Mouse (Mus musculus): Measurements from ENCODE around the gene Mefv. TPM values are rescaled to one million over a fixed set of nuclear protein-coding genes. Genes with fewer than 3 reads are reported as not detected.
"Not testable (repeated sequence)": the region's sequence is repeated elsewhere in the genome, so short reads cannot be mapped to it uniquely, and the experiment has no call there.

Gene Mefv
- polyA plus RNA-seq, 1 experiment from 2014 or later: 0.18 TPM

DNA sequence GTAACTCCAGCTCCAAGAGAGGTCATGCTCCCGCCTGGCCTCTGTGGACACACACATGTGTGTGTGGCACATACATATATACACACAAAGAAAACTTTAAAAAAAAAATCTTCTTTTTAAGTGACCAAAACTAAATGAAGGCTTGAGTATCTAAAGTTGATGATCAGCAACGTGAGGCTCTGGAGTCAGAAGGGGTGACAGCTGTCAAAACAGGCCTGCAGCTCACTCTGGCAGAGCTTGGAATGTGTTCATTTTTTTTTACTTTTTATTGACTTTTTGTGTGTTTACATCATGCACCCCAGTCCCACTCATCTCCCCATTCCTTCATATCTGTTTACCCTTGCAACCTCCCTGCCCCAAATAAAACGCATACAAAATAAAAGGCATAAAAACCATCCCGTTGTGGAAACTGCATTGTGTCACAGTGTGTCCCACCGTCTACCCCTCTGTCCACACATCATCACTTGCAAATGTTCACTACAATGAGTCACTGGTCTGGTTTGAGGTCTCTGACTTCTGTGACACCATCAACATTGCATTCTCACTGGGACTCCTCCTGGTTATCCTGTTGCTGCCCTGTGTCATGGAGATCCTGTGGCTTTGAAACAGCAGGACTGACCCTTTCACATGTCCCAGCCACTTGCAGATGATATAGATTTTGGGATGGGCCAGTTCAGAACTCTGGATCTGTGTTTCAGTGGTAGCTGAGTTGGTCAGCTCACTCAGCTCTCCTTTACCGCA is 10.3 kb upstream of the Mefv start:
- Histone ChIP-seq H3K4me1 (ENCODE audit: control insufficient read depth, insufficient read depth, low read length) (no peaks in the 10 kb centered on the region), H3K9ac (ENCODE audit: low read length) (no peak overlapping the region), H3K27me3 (ENCODE audit: control insufficient read depth, insufficient read depth, low read length) (no peaks in the 10 kb centered on the region), H3K4me2 (ENCODE audit: low read depth, low read length) (no peak overlapping the region), H3K9me3 (replicated peaks; ENCODE audit: control insufficient read depth, low read length) (no peaks in the 10 kb centered on the region), H3K4me3 (replicated peaks; ENCODE audit: low read length) (no peak overlapping the region), H3K27ac (ENCODE audit: low read length) (no peak overlapping the region), H3K36me3 (ENCODE audit: control insufficient read depth, insufficient read depth, low read length) (no peaks in the 10 kb centered on the region)
- no peak for ATAC-seq (ENCODE audit: insufficient read depth, low FRiP score)
- 78% methylated on average over 6 of the region's 6 CpGs for WGBS

DNA sequence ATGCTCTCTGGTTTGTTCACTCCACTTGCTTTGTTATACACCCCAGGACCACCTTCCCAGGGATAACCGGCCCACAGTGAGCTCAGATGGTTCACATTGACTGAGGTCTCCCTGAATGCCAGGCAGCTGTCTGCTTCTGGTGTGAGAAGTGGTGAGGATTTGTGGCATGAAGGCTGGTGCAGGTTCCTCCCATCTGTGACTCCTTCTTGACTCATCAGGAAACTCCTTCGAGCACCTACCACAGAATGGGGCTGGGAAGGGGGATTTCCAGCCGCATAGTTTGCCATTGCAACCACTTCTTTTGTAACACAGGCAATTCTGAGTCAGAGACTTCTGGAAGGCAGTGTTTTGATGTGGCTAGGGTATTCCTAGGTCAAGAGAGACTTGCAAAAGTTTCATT is 5.3 kb upstream of the Mefv start:
- Histone ChIP-seq H3K9me3 (replicated peaks; ENCODE audit: control insufficient read depth, low read length) (no peaks in the 10 kb centered on the region), H3K27me3 (ENCODE audit: control insufficient read depth, insufficient read depth, low read length) (no peaks in the 10 kb centered on the region), H3K36me3 (ENCODE audit: control insufficient read depth, insufficient read depth, low read length) (no peaks in the 10 kb centered on the region), H3K4me2 (ENCODE audit: low read depth, low read length) (no peak overlapping the region), H3K4me3 (replicated peaks; ENCODE audit: low read length) (no peak overlapping the region), H3K27ac (ENCODE audit: low read length) (no peak overlapping the region), H3K9ac (ENCODE audit: low read length) (no peak overlapping the region), H3K4me1 (ENCODE audit: control insufficient read depth, insufficient read depth, low read length) (no peaks in the 10 kb centered on the region)
- WGBS: 68% methylated on average over 3 of the region's 3 CpGs
- ATAC-seq (ENCODE audit: insufficient read depth, low FRiP score): no peak

DNA sequence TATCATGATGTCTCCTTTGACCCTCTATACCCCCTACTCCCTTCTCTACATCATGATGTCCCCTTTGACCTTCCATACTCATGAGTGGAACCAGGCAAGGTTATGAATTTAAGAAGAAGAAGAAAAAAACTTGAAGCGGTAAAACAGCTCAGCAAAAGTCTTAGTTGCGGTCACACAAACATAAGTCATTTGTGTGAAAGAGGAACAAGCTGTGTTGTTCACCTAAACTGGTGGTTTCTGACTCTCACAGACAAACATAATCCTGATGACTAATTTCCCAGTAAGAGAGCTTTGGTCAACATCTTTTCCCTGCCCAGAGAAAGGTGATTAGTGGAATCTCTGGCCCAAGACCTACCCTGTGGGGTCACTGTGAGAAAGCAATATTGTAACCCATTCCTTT is 3.2 kb downstream of the Mefv start:
- Histone ChIP-seq H3K4me3 (replicated peaks; ENCODE audit: low read length) (no peak overlapping the region), H3K9me3 (replicated peaks; ENCODE audit: control insufficient read depth, low read length) (no peaks in the 10 kb centered on the region), H3K9ac (ENCODE audit: low read length) (no peak overlapping the region), H3K36me3 (ENCODE audit: control insufficient read depth, insufficient read depth, low read length) (no peaks in the 10 kb centered on the region), H3K27ac (ENCODE audit: low read length) (no peak overlapping the region), H3K4me2 (ENCODE audit: low read depth, low read length) (no peak overlapping the region), H3K4me1 (ENCODE audit: control insufficient read depth, insufficient read depth, low read length) (no peaks in the 10 kb centered on the region), H3K27me3 (ENCODE audit: control insufficient read depth, insufficient read depth, low read length) (no peaks in the 10 kb centered on the region)
- 86% methylated on average over 2 of the region's 2 CpGs for WGBS
- no peak for ATAC-seq (ENCODE audit: insufficient read depth, low FRiP score)

DNA sequence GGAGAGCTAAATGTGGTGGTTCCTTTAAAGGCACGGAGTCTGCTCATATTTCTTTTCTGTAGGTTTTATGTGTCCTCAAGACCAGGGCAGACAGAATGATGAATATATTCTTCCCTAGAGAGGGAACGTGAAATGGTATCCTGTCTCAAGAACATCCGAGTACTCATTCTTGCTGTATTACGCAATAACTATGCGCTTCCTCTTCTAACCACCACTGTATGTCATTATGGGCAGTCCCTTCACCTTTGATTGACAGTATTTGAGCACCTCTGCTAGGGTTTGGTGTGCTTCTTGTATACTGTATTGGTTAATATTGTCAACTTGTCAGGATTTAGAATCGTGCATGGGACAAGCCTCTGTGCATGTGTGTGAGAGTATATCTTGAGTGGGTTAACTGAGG is 11.2 kb downstream of the Mefv start:
- 72% methylated on average over 6 of the region's 6 CpGs for WGBS
- no peak overlapping the region for H3K9ac ChIP-seq (ENCODE audit: low read length)
- no peaks in the 10 kb centered on the region for H3K27me3 ChIP-seq (ENCODE audit: control insufficient read depth, insufficient read depth, low read length)
- H3K36me3 ChIP-seq (ENCODE audit: control insufficient read depth, insufficient read depth, low read length): no peaks in the 10 kb centered on the region
- H3K4me3 ChIP-seq (replicated peaks; ENCODE audit: low read length): no peak overlapping the region
- H3K27ac ChIP-seq (ENCODE audit: low read length): no peak overlapping the region
- no peaks in the 10 kb centered on the region for H3K9me3 ChIP-seq (replicated peaks; ENCODE audit: control insufficient read depth, low read length)
- no peaks in the 10 kb centered on the region for H3K4me1 ChIP-seq (ENCODE audit: control insufficient read depth, insufficient read depth, low read length)
- no peak for ATAC-seq (ENCODE audit: insufficient read depth, low FRiP score)
- H3K4me2 ChIP-seq (ENCODE audit: low read depth, low read length): no peak overlapping the region

DNA sequence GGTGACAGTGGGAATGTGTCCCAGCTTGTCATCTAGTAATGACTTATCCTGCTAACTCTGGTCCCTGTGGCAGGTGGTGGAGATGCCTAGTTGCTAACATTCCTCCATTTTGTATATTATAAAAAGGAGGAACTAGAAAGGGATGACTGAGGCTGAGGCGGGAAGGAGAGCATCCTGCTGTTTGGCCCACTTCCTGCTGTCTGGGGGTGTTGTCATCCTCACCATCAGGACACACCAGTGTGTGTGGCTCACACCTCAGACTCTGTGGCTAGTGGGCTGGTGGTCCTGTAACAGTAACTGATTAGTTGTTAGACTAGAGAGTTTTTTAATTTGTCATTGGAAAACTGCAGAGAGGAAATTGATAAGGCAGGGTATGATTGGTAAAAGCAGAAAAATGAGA is 17.0 kb downstream of the Mefv start:
- no peaks in the 10 kb centered on the region for H3K9me3 ChIP-seq (replicated peaks; ENCODE audit: control insufficient read depth, low read length)
- no peak overlapping the region for H3K4me2 ChIP-seq (ENCODE audit: low read depth, low read length)
- no peak for ATAC-seq (ENCODE audit: insufficient read depth, low FRiP score)
- H3K27me3 ChIP-seq (ENCODE audit: control insufficient read depth, insufficient read depth, low read length): no peaks in the 10 kb centered on the region
- H3K9ac ChIP-seq (ENCODE audit: low read length): no peak overlapping the region
- no peaks in the 10 kb centered on the region for H3K4me1 ChIP-seq (ENCODE audit: control insufficient read depth, insufficient read depth, low read length)
- H3K36me3 ChIP-seq (ENCODE audit: control insufficient read depth, insufficient read depth, low read length): no peaks in the 10 kb centered on the region
- WGBS: 85% methylated on average over 1 of the region's 1 CpGs
- no peak overlapping the region for H3K4me3 ChIP-seq (replicated peaks; ENCODE audit: low read length)
- H3K27ac ChIP-seq (ENCODE audit: low read length): no peak overlapping the region

DNA sequence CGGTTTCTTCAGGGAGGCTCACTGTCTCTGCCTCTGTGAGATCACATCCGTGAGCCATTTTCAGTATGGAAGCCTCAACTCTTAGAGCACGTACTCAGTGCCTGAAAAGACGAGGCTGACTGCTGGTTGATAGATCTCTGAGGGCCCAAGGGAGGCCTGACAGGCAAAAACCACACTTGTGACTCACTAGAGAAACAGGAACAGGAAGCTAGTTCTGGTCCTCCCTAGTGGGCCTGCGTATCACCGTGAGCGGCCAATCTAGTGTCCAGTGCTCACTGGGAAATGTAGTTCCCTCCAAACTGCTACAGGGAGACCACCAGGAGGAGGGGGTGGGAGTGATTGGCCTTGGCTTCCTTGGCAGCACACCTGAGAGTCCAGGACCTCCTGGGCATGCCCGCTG is 18.6 kb downstream of the Mefv start:
- Histone ChIP-seq H3K4me3 (replicated peaks; ENCODE audit: low read length) (no peak overlapping the region), H3K4me1 (ENCODE audit: control insufficient read depth, insufficient read depth, low read length) (no peaks in the 10 kb centered on the region)
- WGBS: 78% methylated on average over 8 of the region's 8 CpGs

DNA sequence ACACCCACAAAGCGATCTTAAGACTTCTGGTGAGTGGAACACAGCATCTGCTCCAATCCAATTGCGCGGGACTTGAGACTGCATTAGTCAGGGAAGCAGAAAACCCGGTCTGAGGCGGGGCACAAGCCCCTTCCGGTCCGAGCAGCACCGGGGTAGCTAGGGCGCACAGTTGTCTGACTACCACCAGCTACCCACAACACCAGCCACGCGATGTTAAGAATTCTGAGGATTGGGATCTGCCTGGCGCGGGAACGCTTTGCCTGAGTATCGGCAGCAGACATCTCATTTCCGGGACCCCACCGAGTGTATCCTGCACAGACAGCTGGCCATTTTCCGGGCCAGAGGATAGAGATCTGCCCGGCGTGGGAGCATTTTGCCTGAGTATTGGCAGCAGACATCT is 28.3 kb downstream of the Mefv start:
- 47% methylated on average over 20 of the region's 20 CpGs for WGBS
- H3K4me2 ChIP-seq (ENCODE audit: low read depth, low read length); H3K9ac ChIP-seq (ENCODE audit: low read length); H3K4me1 ChIP-seq (ENCODE audit: control insufficient read depth, insufficient read depth, low read length); H3K36me3 ChIP-seq (ENCODE audit: control insufficient read depth, insufficient read depth, low read length); ATAC-seq (ENCODE audit: insufficient read depth, low FRiP score); H3K4me3 ChIP-seq (replicated peaks; ENCODE audit: low read length); H3K27ac ChIP-seq (ENCODE audit: low read length); H3K27me3 ChIP-seq (ENCODE audit: control insufficient read depth, insufficient read depth, low read length); H3K9me3 ChIP-seq (replicated peaks; ENCODE audit: control insufficient read depth, low read length): not testable (repeated sequence)

More for the DNA sequence above, 18.6 kb downstream of the Mefv start:
- H3K9me3 ChIP-seq (replicated peaks; ENCODE audit: control insufficient read depth, low read length): no peaks in the 10 kb centered on the region
- H3K27ac ChIP-seq (ENCODE audit: low read length): no peak overlapping the region
- no peak overlapping the region for H3K9ac ChIP-seq (ENCODE audit: low read length)
- H3K36me3 ChIP-seq (ENCODE audit: control insufficient read depth, insufficient read depth, low read length): no peaks in the 10 kb centered on the region
- ATAC-seq (ENCODE audit: insufficient read depth, low FRiP score): no peak
- H3K27me3 ChIP-seq (ENCODE audit: control insufficient read depth, insufficient read depth, low read length): no peaks in the 10 kb centered on the region
- H3K4me2 ChIP-seq (ENCODE audit: low read depth, low read length): no peak overlapping the region

Other genes with a start within 250 kb of the Mefv start
- gene Olfr161, start 127.1 kb downstream of the Mefv start, polyA plus RNA-seq (2015; fragmentation: Nextera tagmentation; extraction: Ambion mirVana): not detected in 2 replicates
- gene Zfp263, start 26.0 kb upstream of the Mefv start, polyA plus RNA-seq (2015; fragmentation: Nextera tagmentation; extraction: Ambion mirVana): 44.6 and 45.4 TPM in 2 replicates
- not detected in 2 replicates for gene Olfr15, start 112.8 kb upstream of the Mefv start, polyA plus RNA-seq (2015; fragmentation: Nextera tagmentation; extraction: Ambion mirVana)
- 1.3 and 1.6 TPM in 2 replicates for gene Zfp174, start 129.2 kb upstream of the Mefv start, polyA plus RNA-seq (2015; fragmentation: Nextera tagmentation; extraction: Ambion mirVana)
- gene Naa60, start 154.3 kb upstream of the Mefv start, polyA plus RNA-seq (2015; fragmentation: Nextera tagmentation; extraction: Ambion mirVana): 41.8 and 42.3 TPM in 2 replicates
- 7.2 and 7.5 TPM in 2 replicates for gene Zfp597, start 166.5 kb upstream of the Mefv start, polyA plus RNA-seq (2015; fragmentation: Nextera tagmentation; extraction: Ambion mirVana)
- 2.4 and 2.5 TPM in 2 replicates for gene Gm20695, start 166.6 kb upstream of the Mefv start, polyA plus RNA-seq (2015; fragmentation: Nextera tagmentation; extraction: Ambion mirVana)
- 4.9 and 6.2 TPM in 2 replicates for gene 1700037C18Rik, start 190.6 kb upstream of the Mefv start, polyA plus RNA-seq (2015; fragmentation: Nextera tagmentation; extraction: Ambion mirVana)
- gene Cluap1, start 190.7 kb upstream of the Mefv start, polyA plus RNA-seq (2015; fragmentation: Nextera tagmentation; extraction: Ambion mirVana): 21.1 and 21.5 TPM in 2 replicates

All from stomach, embryonic 16.5 days (tissue).